Mouse (Mus musculus) gastrocnemius, adult 2 months (tissue): ENCODE measurements around the gene Thumpd1. TPM values are rescaled to one million over a fixed set of nuclear protein-coding genes. Genes with fewer than 3 reads are reported as not detected.
"Not testable (repeated sequence)": the region's sequence is repeated elsewhere in the genome, so short reads cannot be mapped to it uniquely, and the experiment has no call there.

ENCODE experiments used
- DNase-seq: peaks from one replicate; pipeline ENCODE4 v3.0.0; 2022
- H3K27ac ChIP-seq: fragments of 200-600 bp; 2 replicates; pipeline ENCODE4 v1.8.1; 2022; ENCODE audit warnings: mild to moderate bottlenecking
- H3K4me3 ChIP-seq: fragments of 200-600 bp; 2 replicates; pipeline ENCODE4 v1.8.1; 2022; ENCODE audit warnings: mild to moderate bottlenecking, moderate library complexity
- CTCF ChIP-seq: fragments of 200-600 bp; IDR thresholded peaks from 2 replicates; pipeline ENCODE4 v1.8.1; 2022; ENCODE audit warnings: antibody characterized with exemption, mild to moderate bottlenecking, moderate library complexity
- intact Hi-C: fragments of 180-260 bp; cut with DNase I; formaldehyde crosslinking; loops from one replicate; pipeline ENCODE4 v1.15.1; 2025
- total RNA-seq, 2 experiments: library from RNA; stranded (reverse); gene quantifications; 2 replicates each; pipeline ENCODE4 v1.2.3; 2021

Gene Thumpd1
- total RNA-seq, 2 experiments from 2014 or later: 18.3 to 18.4 TPM

- H3K4me3 ChIP-seq: no peak overlapping the region
- TF ChIP-seq CTCF: no peak
- intact Hi-C loops: no loop called here
- H3K27ac ChIP-seq: no peak overlapping the region
- no peak for DNase-seq
Observed at GRCm38 (mm10) chr7:119738877-119739276, 18.3 kb upstream of the Thumpd1 start.

GRCm38 (mm10) chr7:119731262-119731661, 10.7 kb upstream of the Thumpd1 start:
- intact Hi-C loops, H3K4me3 ChIP-seq, H3K27ac ChIP-seq, DNase-seq: not testable (repeated sequence)
- TF ChIP-seq CTCF: peak; percentile 15; the same call in 1 of the 2 replicates

GRCm38 (mm10) chr7:119727621-119728020, 7.0 kb upstream of the Thumpd1 start:
- no peak for TF ChIP-seq CTCF
- DNase-seq: no peak
- no peak overlapping the region for H3K27ac ChIP-seq
- intact Hi-C loops: no loop called here
- H3K4me3 ChIP-seq: no peak overlapping the region

- TF ChIP-seq CTCF: no peak
- no peak for DNase-seq
- Histone ChIP-seq H3K27ac (peak overlapping the region; percentile 84), H3K4me3 (peak overlapping the region; percentile 73)
- intact Hi-C loops: no loop called here
Observed at GRCm38 (mm10) chr7:119720947-119721310, 331 bp upstream of the Thumpd1 start.

- no peak for DNase-seq
- no peak for TF ChIP-seq CTCF
- Histone ChIP-seq H3K27ac (no peak overlapping the region), H3K4me3 (no peak overlapping the region)
- intact Hi-C loops: no loop called here
Observed at GRCm38 (mm10) chr7:119714111-119714510, 6.5 kb downstream of the Thumpd1 start.

- DNase-seq: no peak
- Histone ChIP-seq H3K4me3 (no peak overlapping the region), H3K27ac (no peak overlapping the region)
- intact Hi-C loops: no loop called here
- TF ChIP-seq CTCF: no peak
Observed at GRCm38 (mm10) chr7:119694926-119695325, 25.7 kb downstream of the Thumpd1 start.

- no peak overlapping the region for H3K27ac ChIP-seq
- no peak for TF ChIP-seq CTCF
- DNase-seq: no peak
- intact Hi-C loops: no loop called here
- no peak overlapping the region for H3K4me3 ChIP-seq
Observed at GRCm38 (mm10) chr7:119692302-119692701, 28.3 kb downstream of the Thumpd1 start.

GRCm38 (mm10) chr7:119689726-119690125, 30.9 kb downstream of the Thumpd1 start, which contains the start of gene Acsm4:
TSS of gene Acsm4 (plus strand) at chr7:119690026.
- intact Hi-C loops: no loop called here
- no peak within 1 kb of the TSS for H3K27ac ChIP-seq
- TF ChIP-seq CTCF: no peak
- H3K4me3 ChIP-seq: no peak within 1 kb of the TSS
- DNase-seq: no peak

- intact Hi-C loops: no loop called here
- H3K4me3 ChIP-seq: no peak overlapping the region
- no peak for DNase-seq
- no peak for TF ChIP-seq CTCF
- no peak overlapping the region for H3K27ac ChIP-seq
Observed at GRCm38 (mm10) chr7:119682699-119683098, 37.9 kb downstream of the Thumpd1 start.

- DNase-seq: no peak
- Histone ChIP-seq H3K27ac (no peak overlapping the region), H3K4me3 (no peak overlapping the region)
- TF ChIP-seq CTCF: no peak
- intact Hi-C loops: no loop called here
Observed at GRCm38 (mm10) chr7:119680107-119680506, 40.5 kb downstream of the Thumpd1 start.

- H3K27ac ChIP-seq: no peak overlapping the region
- DNase-seq: no peak
- TF ChIP-seq CTCF: peak; percentile 73
- intact Hi-C loops: no loop called here
- H3K4me3 ChIP-seq: no peak overlapping the region
Observed at GRCm38 (mm10) chr7:119673465-119673864, 47.1 kb downstream of the Thumpd1 start.

GRCm38 (mm10) chr7:119670925-119671324, 49.7 kb downstream of the Thumpd1 start:
- no peak for DNase-seq
- TF ChIP-seq CTCF: peak; percentile 32
- Histone ChIP-seq H3K27ac (no peak overlapping the region), H3K4me3 (no peak overlapping the region)
- intact Hi-C loops: no loop called here

- DNase-seq: no peak
- Histone ChIP-seq H3K4me3 (no peak overlapping the region), H3K27ac (no peak overlapping the region)
- intact Hi-C loops: no loop called here
- no peak for TF ChIP-seq CTCF
Observed at GRCm38 (mm10) chr7:119670395-119670794, 50.2 kb downstream of the Thumpd1 start.

GRCm38 (mm10) chr7:119667893-119668292, 52.7 kb downstream of the Thumpd1 start:
- Histone ChIP-seq H3K4me3 (no peak overlapping the region), H3K27ac (no peak overlapping the region)
- intact Hi-C loops: no loop called here
- no peak for TF ChIP-seq CTCF
- DNase-seq: no peak

Other genes with a start within 250 kb of the Thumpd1 start
- gene Umod, start 241.5 kb downstream of the Thumpd1 start, total RNA-seq: not detected
- under 1 TPM in 1 of 2 experiments, not detected in 1; 0.84 TPM for gene Acsm5, start 201.3 kb downstream of the Thumpd1 start, total RNA-seq
- not detected for gene Pdilt, start 197.3 kb downstream of the Thumpd1 start, total RNA-seq
- gene Acsm2, start 166.5 kb downstream of the Thumpd1 start, total RNA-seq: not detected
- gene Acsm1, start 113.8 kb downstream of the Thumpd1 start, total RNA-seq: under 1 TPM in 1 of 2 experiments, not detected in 1; 0.13 TPM
- not detected for gene Acsm4, start 30.8 kb downstream of the Thumpd1 start, total RNA-seq
- under 1 TPM; 0.31 to 0.66 TPM for gene Acsm3, start 40.1 kb upstream of the Thumpd1 start, total RNA-seq
- under 1 TPM; 0.64 to 0.71 TPM for gene Rexo5, start 73.2 kb upstream of the Thumpd1 start, total RNA-seq
- gene Eri2, start 73.3 kb upstream of the Thumpd1 start, total RNA-seq: 1 to 10 TPM; 1.0 to 1.2 TPM
- 10 to 100 TPM; 11.8 to 12.8 TPM for gene Lyrm1, start 175.1 kb upstream of the Thumpd1 start, total RNA-seq
- 10 to 100 TPM; 16.8 to 25.3 TPM for gene Dcun1d3, start 175.5 kb upstream of the Thumpd1 start, total RNA-seq